Mouse (Mus musculus) heart, adult 2 months (tissue): ENCODE results near the gene Dguok.

Source experiments
- CTCF ChIP-seq: fragments of 200-600 bp; IDR thresholded peaks from 2 replicates; pipeline ENCODE4 v1.8.1; 2022; ENCODE audit warnings: antibody characterized with exemption, mild to moderate bottlenecking, moderate library complexity
- POLR2A ChIP-seq: fragments of 200-500 bp; IDR thresholded peaks from 2 replicates; pipeline ENCODE4 v1.6.1; 2011; ENCODE audit warnings: mild to moderate bottlenecking, low read depth, low read length, control low read depth; ENCODE audit not compliant: insufficient read depth

DNA sequence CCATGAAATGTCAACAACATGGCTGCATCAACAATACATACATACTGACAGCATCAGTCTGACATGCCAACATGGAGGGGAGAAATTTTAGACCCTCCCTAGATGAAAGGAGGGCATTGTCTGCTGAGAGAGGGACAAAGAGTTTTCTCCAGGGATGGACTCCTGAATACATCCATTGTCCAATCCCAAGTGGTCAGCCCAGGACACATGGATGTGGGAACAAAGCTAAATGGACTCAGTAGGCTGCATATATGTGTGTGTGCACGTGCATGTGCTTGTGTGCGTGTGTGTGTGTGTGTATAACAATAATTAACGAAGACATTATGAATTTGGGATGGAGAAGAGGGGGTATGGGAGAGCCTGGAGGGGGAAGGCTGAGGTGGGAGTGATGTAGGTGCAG is 39.0 kb upstream of the Dguok start:
- TF ChIP-seq CTCF (no peak), POLR2A (no peak)
